Comparison of ENCODE assay signal across 26 mouse cellular contexts in genomic region chrX:84598476-84598875, GRCm38 (mm10).
A peak's percentile ranks its signal among the peaks of the same experiment; 100 is the strongest.
DNase-seq lines count a peak whose midpoint lies in the region; ATAC-seq and TF ChIP-seq lines count a peak whose summit lies in the region.
"Had no signal": no experiment of that assay in that cellular context is flagged by ENCODE, and none has a peak within 500 bp of the region (broad histone marks: within the 10 kb centered on the region; RNA-seq: fewer than 3 reads in every experiment).

No protein-coding gene starts in this region.

- H3K4me3 ChIP-seq in gastrocnemius, adult 2 months = no peak overlapping the region
- no peak overlapping the region for H3K4me3 ChIP-seq in intestine, postnatal 0 days (ENCODE audit: low read depth, low read length)
- no peak overlapping the region for H3K4me3 ChIP-seq in intestine, embryonic 15.5 days (replicated peaks)
- no peak overlapping the region for H3K4me3 ChIP-seq in lung, postnatal 0 days (ENCODE audit: low read depth, low read length)
- H3K4me3 ChIP-seq: embryonic facial prominence, embryonic 10.5 days; embryonic facial prominence, embryonic 15.5 days; forebrain, embryonic 12.5 days; heart, embryonic 13.5 days; limb, embryonic 13.5 days; neural tube, embryonic 13.5 days had no signal

- peak; percentile 17; the same call in 1 of the 2 replicates for TF ChIP-seq CTCF in gastrocnemius, adult 2 months (IDR thresholded peaks at IDR 0.05)
- TF ChIP-seq CTCF in intestine, postnatal 0 days (IDR thresholded peaks at IDR 0.05; ENCODE audit: low read depth) = 0 out of 2 replicates have a peak, but pooled peaks have one; percentile 8
- peak; percentile 10; the same call in 1 of the 2 replicates for TF ChIP-seq CTCF in lung, postnatal 0 days (IDR thresholded peaks at IDR 0.05)

- no peak for DNase-seq in gastrocnemius, adult 2 months
- DNase-seq in gastrocnemius, postnatal 14 days = no peak
- peak; percentile 5 for DNase-seq in lung, postnatal 0 days (ENCODE audit: low spot score)
- no peak for DNase-seq in lung, postnatal 10 days
- DNase-seq in Muller cell, postnatal 12 days (ENCODE audit: inconsistent ontology term) = peak; percentile 23
- DNase-seq in T-cell, adult 2 months (ENCODE audit: low spot score) = no peak
- DNase-seq: adrenal gland, postnatal 25 days; cerebellum, adult 18-20 months; cerebellum, postnatal 14 days; gastrocnemius, postnatal 36 days; heart, postnatal 14 days; kidney, adult 2 months; kidney, postnatal 10 days; layer of hippocampus, adult 9-11 months; lung, postnatal 14 days; right cerebral cortex, postnatal 14 days had no signal

- intact Hi-C loops in gastrocnemius, adult 2 months (cut with DNase I) = no loop called here
- intact Hi-C loops in gastrocnemius, postnatal 14 days (cut with DNase I; ENCODE audit: low total_unique reads) = no loop called here

- no peaks in the 10 kb centered on the region for H3K27me3 ChIP-seq in intestine, postnatal 0 days (replicated peaks; ENCODE audit: control insufficient read depth, insufficient read depth, low read length)
- no peaks in the 10 kb centered on the region for H3K27me3 ChIP-seq in intestine, embryonic 15.5 days (replicated peaks)
- H3K27me3 ChIP-seq in lung, postnatal 0 days (replicated peaks; ENCODE audit: insufficient read depth, low read length) = no peaks in the 10 kb centered on the region
- H3K27me3 ChIP-seq: embryonic facial prominence, embryonic 15.5 days; forebrain, embryonic 12.5 days; heart, embryonic 13.5 days; limb, embryonic 13.5 days; neural tube, embryonic 13.5 days had no signal

- H3K4me1 ChIP-seq in intestine, postnatal 0 days (replicated peaks; ENCODE audit: control insufficient read depth, insufficient read depth, low read length) = no peaks in the 10 kb centered on the region
- no peaks in the 10 kb centered on the region for H3K4me1 ChIP-seq in intestine, embryonic 15.5 days (replicated peaks)
- no peaks in the 10 kb centered on the region for H3K4me1 ChIP-seq in lung, postnatal 0 days (ENCODE audit: insufficient read depth, low read depth, low read length)
- H3K4me1 ChIP-seq: embryonic facial prominence, embryonic 10.5 days; embryonic facial prominence, embryonic 15.5 days; forebrain, embryonic 12.5 days; heart, embryonic 13.5 days; limb, embryonic 13.5 days; neural tube, embryonic 13.5 days had no signal

- no peaks in the 10 kb centered on the region for H3K36me3 ChIP-seq in intestine, postnatal 0 days (ENCODE audit: control insufficient read depth, insufficient read depth)
- no peaks in the 10 kb centered on the region for H3K36me3 ChIP-seq in intestine, embryonic 15.5 days
- no peaks in the 10 kb centered on the region for H3K36me3 ChIP-seq in lung, postnatal 0 days (ENCODE audit: insufficient read depth, low read length)
- H3K36me3 ChIP-seq: embryonic facial prominence, embryonic 10.5 days; embryonic facial prominence, embryonic 15.5 days; forebrain, embryonic 12.5 days; heart, embryonic 13.5 days; limb, embryonic 13.5 days; neural tube, embryonic 13.5 days had no signal

- no peaks in the 10 kb centered on the region for H3K9me3 ChIP-seq in intestine, postnatal 0 days (ENCODE audit: control insufficient read depth)
- no peaks in the 10 kb centered on the region for H3K9me3 ChIP-seq in intestine, embryonic 15.5 days
- no peaks in the 10 kb centered on the region for H3K9me3 ChIP-seq in lung, postnatal 0 days (ENCODE audit: low read length)
- H3K9me3 ChIP-seq: embryonic facial prominence, embryonic 10.5 days; embryonic facial prominence, embryonic 15.5 days; forebrain, embryonic 12.5 days; heart, embryonic 13.5 days; limb, embryonic 13.5 days; neural tube, embryonic 13.5 days had no signal

- no peak for ATAC-seq in intestine, postnatal 0 days
- no peak for ATAC-seq in intestine, embryonic 15.5 days
- no peak for ATAC-seq in lung, postnatal 0 days
- ATAC-seq: inflammation-experienced regulatory T-cells, adult 6 months had no signal

- no peak overlapping the region for H3K4me2 ChIP-seq in intestine, postnatal 0 days (replicated peaks; ENCODE audit: low read depth)
- H3K4me2 ChIP-seq in intestine, embryonic 15.5 days (replicated peaks) = no peak overlapping the region
- H3K4me2 ChIP-seq in lung, postnatal 0 days (replicated peaks; ENCODE audit: low read depth, low read length) = no peak overlapping the region
- H3K4me2 ChIP-seq: embryonic facial prominence, embryonic 15.5 days; forebrain, embryonic 12.5 days; heart, embryonic 13.5 days; limb, embryonic 13.5 days; liver, embryonic 11.5 days; neural tube, embryonic 13.5 days had no signal

- no peak for TF ChIP-seq EP300 in lung, postnatal 0 days (IDR thresholded peaks at IDR 0.05)

- H3K9ac ChIP-seq in intestine, postnatal 0 days (ENCODE audit: low read depth, low read length) = no peak overlapping the region
- no peak overlapping the region for H3K9ac ChIP-seq in intestine, embryonic 15.5 days
- H3K9ac ChIP-seq in lung, postnatal 0 days (replicated peaks; ENCODE audit: low read depth) = no peak overlapping the region
- H3K9ac ChIP-seq: embryonic facial prominence, embryonic 15.5 days; forebrain, embryonic 12.5 days; heart, embryonic 13.5 days; limb, embryonic 13.5 days; neural tube, embryonic 13.5 days had no signal

- no peak overlapping the region for H3K27ac ChIP-seq in gastrocnemius, adult 2 months
- no peak overlapping the region for H3K27ac ChIP-seq in intestine, postnatal 0 days (ENCODE audit: low read depth, low read length)
- H3K27ac ChIP-seq in intestine, embryonic 15.5 days = no peak overlapping the region
- no peak overlapping the region for H3K27ac ChIP-seq in lung, postnatal 0 days (ENCODE audit: low read length)
- H3K27ac ChIP-seq: embryonic facial prominence, embryonic 10.5 days; embryonic facial prominence, embryonic 15.5 days; forebrain, embryonic 12.5 days; heart, embryonic 13.5 days; limb, embryonic 13.5 days; neural tube, embryonic 13.5 days had no signal

Comparison
In these comparisons a context has a peak if more than half of its experiments do, and no peak if none do; other contexts are left out.
1. DNase-seq: peak in lung, postnatal 0 days (single experiment) and Muller cell, postnatal 12 days (single experiment); none in gastrocnemius, adult 2 months (single experiment), gastrocnemius, postnatal 14 days (single experiment), lung, postnatal 10 days (single experiment) and T-cell, adult 2 months (single experiment).
2. Peak in every context shown above with its lines, with median percentiles within 50 percentile points of each other: CTCF ChIP-seq.